Mouse (Mus musculus) layer of hippocampus, postnatal 36 days (tissue): ENCODE data around the gene Gm20737. TPM values are rescaled to one million over a fixed set of nuclear protein-coding genes. Genes with fewer than 3 reads are reported as not detected.
"Not testable (repeated sequence)": the region's sequence is repeated elsewhere in the genome, so short reads cannot be mapped to it uniquely, and the experiment has no call there.

Source experiments
- DNase-seq, 2 experiments: peaks; one replicate each; pipeline ENCODE4 v3.0.0; 2022
- total RNA-seq, 2 experiments: library from RNA; stranded (reverse); gene quantifications; 2 replicates each; pipeline ENCODE4 v1.2.3; 2021

Gene Gm20737
- total RNA-seq, result not detected

DNA sequence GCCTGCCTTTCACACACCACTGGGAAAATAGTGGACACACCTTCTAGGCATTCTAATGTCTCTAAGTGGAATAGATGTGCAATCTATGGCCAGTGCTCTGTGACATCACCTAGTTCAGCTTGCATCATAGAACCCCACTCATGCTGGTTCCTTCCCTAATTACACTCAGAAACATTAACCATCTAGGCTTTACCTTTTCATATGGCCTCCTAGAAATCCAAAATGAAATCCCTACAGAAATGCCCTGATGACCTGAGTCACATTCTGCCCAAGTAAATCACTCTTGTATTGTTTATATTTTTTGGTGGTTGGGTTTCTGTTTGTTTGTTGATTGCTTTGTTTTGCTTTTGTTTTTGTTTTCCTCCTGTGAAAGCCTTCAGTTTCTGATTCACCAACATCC lies at the start of gene Gm20737:
Gm20737 (minus strand) TSS at position 101 of the 400 bp plus-strand sequence.
- not testable (repeated sequence) for DNase-seq

DNA sequence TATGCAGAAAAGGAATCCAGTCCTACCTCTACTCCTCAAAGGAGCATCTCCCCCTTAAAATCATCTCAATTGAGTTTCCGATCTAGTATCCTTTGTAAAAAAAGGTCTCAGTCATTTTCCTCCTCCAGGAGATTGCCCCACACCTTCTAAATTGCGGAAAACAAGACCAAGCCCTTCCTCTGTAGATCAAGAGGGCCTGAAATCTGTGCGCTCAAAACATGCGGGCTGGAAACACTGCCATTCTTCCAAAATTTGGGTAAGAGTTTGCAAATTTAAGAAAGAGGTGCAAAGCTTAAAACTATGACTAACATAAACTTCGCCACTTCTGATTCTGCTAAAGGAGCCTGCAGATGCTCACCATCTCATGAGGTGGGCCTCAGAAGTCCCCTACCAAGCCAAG lies 17.3 kb upstream of the Gm20737 start, which contains the start of gene Gm21775:
Gm21775 (plus strand) TSS at position 301 of the 400 bp plus-strand sequence.
- DNase-seq, result not testable (repeated sequence)

Other genes with a start within 250 kb of the Gm20737 start
- not detected for gene Gm20834, start 211.5 kb downstream of the Gm20737 start, total RNA-seq
- not detected for gene Gm28510, start 123.3 kb downstream of the Gm20737 start, total RNA-seq
- gene Gm21775, start 17.4 kb upstream of the Gm20737 start, total RNA-seq, result not detected
- not detected for gene Gm21900, start 80.3 kb upstream of the Gm20737 start, total RNA-seq
- gene Gm20777, start 216.4 kb upstream of the Gm20737 start, total RNA-seq, result not detected